In genomic region chr7:34168470-34169251, GRCm38 (mm10) we compare ENCODE assay signal across 7 mouse cellular contexts. TPM values are rescaled to one million over a fixed set of nuclear protein-coding genes. Genes with fewer than 3 reads are reported as not detected.
A peak's percentile ranks its signal among the peaks of the same experiment; 100 is the strongest.
DNase-seq lines count a peak whose midpoint lies in the region; ATAC-seq lines count a peak whose summit lies in the region.

No protein-coding gene starts in this region.

- no peaks in the 10 kb centered on the region for H3K9me3 ChIP-seq in limb, embryonic 10.5 days (replicated peaks)
- H3K9me3 ChIP-seq in midbrain, embryonic 13.5 days = no peaks in the 10 kb centered on the region

- 11% methylated on average over 30 of the region's 30 CpGs for whole genome bisulfite sequencing in limb, embryonic 10.5 days
- 9% methylated on average over 30 of the region's 30 CpGs for WGBS in midbrain, embryonic 13.5 days

- H3K36me3 ChIP-seq in limb, embryonic 10.5 days = peaks cover 28% of the 10 kb centered on the region
- peaks cover 16% of the 10 kb centered on the region for H3K36me3 ChIP-seq in midbrain, embryonic 13.5 days

- peak overlapping the region; percentile 95 for H3K27ac ChIP-seq in limb, embryonic 10.5 days
- H3K27ac ChIP-seq in midbrain, embryonic 13.5 days = peak overlapping the region; percentile 88

- H3K4me3 ChIP-seq in limb, embryonic 10.5 days = peak overlapping the region; percentile 70
- peak overlapping the region; percentile 97 for H3K4me3 ChIP-seq in midbrain, embryonic 13.5 days (replicated peaks)

- no peaks in the 10 kb centered on the region for H3K27me3 ChIP-seq in limb, embryonic 10.5 days (ENCODE audit: low read depth, poor library complexity, severe bottlenecking)
- H3K27me3 ChIP-seq in midbrain, embryonic 13.5 days = no peaks in the 10 kb centered on the region

- H3K9ac ChIP-seq in midbrain, embryonic 13.5 days (replicated peaks) = peak overlapping the region; percentile 96

- H3K4me1 ChIP-seq in limb, embryonic 10.5 days = peaks cover 11% of the 10 kb centered on the region; the same call in 1 of the 2 replicates
- H3K4me1 ChIP-seq in midbrain, embryonic 13.5 days (replicated peaks) = peaks cover 19% of the 10 kb centered on the region

- ATAC-seq in granulocyte monocyte progenitor cell, adult 5-6 weeks (replicated peaks; ENCODE audit: poor library complexity, severe bottlenecking) = peak; percentile 95
- ATAC-seq in midbrain, embryonic 13.5 days = peak; percentile 97

- peak; percentile 84 for DNase-seq in adrenal gland, adult 8-10 months
- peak; percentile 91 for DNase-seq in embryo, embryonic 9.5 days (ENCODE audit: extremely low spot score)
- DNase-seq in kidney, adult 11 months = peak; percentile 89
- peak; percentile 98 for DNase-seq in limb, embryonic 10.5 days (ENCODE audit: low spot score)
- DNase-seq in spleen, adult 12 weeks (ENCODE audit: low spot score) = peak; percentile 85

- H3K4me2 ChIP-seq in midbrain, embryonic 13.5 days (replicated peaks) = peak overlapping the region; percentile 91

RNA-seq across cellular contexts. Expression of gene Uba2, which starts 0.7 kb away (rescaled TPM):
- 10 to 100 TPM; 64.3 to 77.2 (median 72.4) TPM for total RNA-seq in adrenal gland, adult 8-10 months (2022)
- total RNA-seq in granulocyte monocyte progenitor cell, adult 5-6 weeks (2014; fragmentation: Nextera tagmentation) = 150 and 160 TPM in 2 replicates
- total RNA-seq in granulocyte monocyte progenitor cell, adult 5-6 weeks (2017) = 207 and 213 TPM in 2 replicates
- 297 and 310 TPM in 2 replicates for polyA plus RNA-seq in limb, embryonic 10.5 days (2016; fragmentation: Nextera tagmentation; extraction: Ambion mirVana)
- 215 and 224 TPM in 2 replicates for polyA plus RNA-seq in midbrain, embryonic 13.5 days (2015; fragmentation: Nextera tagmentation; extraction: Ambion mirVana)

RNA-seq across cellular contexts. Expression of gene Pdcd2l, which starts 27.8 kb away (rescaled TPM):
- 10 to 100 TPM; 25.7 to 30.3 (median 27.0) TPM for total RNA-seq in adrenal gland, adult 8-10 months (2022)
- total RNA-seq in granulocyte monocyte progenitor cell, adult 5-6 weeks (2014; fragmentation: Nextera tagmentation) = 32.8 and 40.4 TPM in 2 replicates
- total RNA-seq in granulocyte monocyte progenitor cell, adult 5-6 weeks (2017) = 18.3 and 39.8 TPM in 2 replicates
- polyA plus RNA-seq in limb, embryonic 10.5 days (2016; fragmentation: Nextera tagmentation; extraction: Ambion mirVana) = 75.4 and 88.1 TPM in 2 replicates
- polyA plus RNA-seq in midbrain, embryonic 13.5 days (2015; fragmentation: Nextera tagmentation; extraction: Ambion mirVana) = 87.3 and 87.9 TPM in 2 replicates

RNA-seq across cellular contexts. Expression of gene Wtip, which starts 35.6 kb away (rescaled TPM):
- total RNA-seq in adrenal gland, adult 8-10 months (2022) = 10 to 100 TPM; 20.0 to 34.4 (median 27.8) TPM
- not detected in 2 replicates for total RNA-seq in granulocyte monocyte progenitor cell, adult 5-6 weeks (2014; fragmentation: Nextera tagmentation)
- total RNA-seq in granulocyte monocyte progenitor cell, adult 5-6 weeks (2017) = 0.09 and 0.26 TPM in 2 replicates
- polyA plus RNA-seq in limb, embryonic 10.5 days (2016; fragmentation: Nextera tagmentation; extraction: Ambion mirVana) = 6.3 and 7.2 TPM in 2 replicates
- polyA plus RNA-seq in midbrain, embryonic 13.5 days (2015; fragmentation: Nextera tagmentation; extraction: Ambion mirVana) = 3.4 and 4.3 TPM in 2 replicates

Comparison
In these comparisons a context has a peak if more than half of its experiments do, and no peak if none do; other contexts are left out.
1. Peak in every context shown above with its lines: DNase-seq, ATAC-seq, H3K4me3 ChIP-seq and H3K27ac ChIP-seq.
2. RNA of gene Wtip, which starts 35.6 kb away (total RNA-seq): 20.0 to 34.4 TPM in adrenal gland, adult 8-10 months; 0.09 to 0.26 TPM in granulocyte monocyte progenitor cell, adult 5-6 weeks; every median in the first group is over 10 times any median in the second.